Mouse (Mus musculus) heart, embryonic 11.5 days (tissue): ENCODE measurements around the gene Smarcad1. TPM values are rescaled to one million over a fixed set of nuclear protein-coding genes. Genes with fewer than 3 reads are reported as not detected.

Experiments
- ATAC-seq: fragments of 200-750 bp; cut with Nextera tagmentation; replicated peaks from 2 replicates; pipeline ENCODE4 v1.8.0; 2017; ENCODE audit warnings: moderate library complexity; ENCODE audit not compliant: insufficient number of reproducible peaks, low FRiP score, low TSS enrichment
- H3K27ac ChIP-seq: fragments of 300-500 bp; sonication (generic); 2 replicates; pipeline ENCODE4 v1.5.1; 2014; ENCODE audit warnings: mild to moderate bottlenecking, low read depth, low read length
- H3K27me3 ChIP-seq: fragments of 300-500 bp; sonication (generic); 2 replicates; pipeline ENCODE4 v1.6.1; 2014; ENCODE audit warnings: mild to moderate bottlenecking, low read length, mixed read lengths; ENCODE audit not compliant: control insufficient read depth, insufficient read depth
- H3K36me3 ChIP-seq: fragments of 300-500 bp; sonication (generic); 2 replicates; pipeline ENCODE4 v1.6.1; 2014; ENCODE audit warnings: mild to moderate bottlenecking, low read length, moderate library complexity, mixed read lengths; ENCODE audit not compliant: control insufficient read depth, insufficient read depth
- H3K4me1 ChIP-seq: fragments of 300-500 bp; sonication (generic); 2 replicates; pipeline ENCODE4 v1.6.1; 2014; ENCODE audit warnings: low read length; ENCODE audit not compliant: control insufficient read depth, insufficient read depth
- H3K4me2 ChIP-seq: fragments of 300-500 bp; sonication (generic); 2 replicates; pipeline ENCODE4 v1.6.1; 2014; ENCODE audit warnings: mild to moderate bottlenecking, moderate library complexity
- H3K4me3 ChIP-seq: fragments of 300-500 bp; sonication (generic); 2 replicates; pipeline ENCODE4 v1.5.1; 2014; ENCODE audit warnings: low read depth, low read length
- H3K9ac ChIP-seq: fragments of 300-500 bp; sonication (generic); 2 replicates; pipeline ENCODE4 v1.6.1; 2014; ENCODE audit warnings: mild to moderate bottlenecking, low read depth, low read length, moderate library complexity
- H3K9me3 ChIP-seq: fragments of 300-500 bp; sonication (generic); replicated peaks from 2 replicates; pipeline ENCODE4 v1.6.1; 2016; ENCODE audit warnings: low read length; ENCODE audit not compliant: control insufficient read depth
- WGBS: fragments of 180-500 bp; shearing (Covaris S2); extraction: QIAGEN DNeasy Blood & Tissue Kit; methylation state at CpG from one replicate; pipeline ENCODE4 v1.1.7; 2014; ENCODE audit not compliant: insufficient replicate concordance; 5-methylcytosine and 5-hydroxymethylcytosine counted together
- polyA plus RNA-seq: library from polyadenylated mRNA; unstranded; fragments of >200 nt; fragmentation: Nextera tagmentation; extraction: Ambion mirVana; gene quantifications from 2 replicates; pipeline ENCODE4 v1.2.1, GENCODE M21; 2014

Smarcad1 gene
- polyA plus RNA-seq, 1 experiment from 2014 or later: 68.1 TPM

DNA sequence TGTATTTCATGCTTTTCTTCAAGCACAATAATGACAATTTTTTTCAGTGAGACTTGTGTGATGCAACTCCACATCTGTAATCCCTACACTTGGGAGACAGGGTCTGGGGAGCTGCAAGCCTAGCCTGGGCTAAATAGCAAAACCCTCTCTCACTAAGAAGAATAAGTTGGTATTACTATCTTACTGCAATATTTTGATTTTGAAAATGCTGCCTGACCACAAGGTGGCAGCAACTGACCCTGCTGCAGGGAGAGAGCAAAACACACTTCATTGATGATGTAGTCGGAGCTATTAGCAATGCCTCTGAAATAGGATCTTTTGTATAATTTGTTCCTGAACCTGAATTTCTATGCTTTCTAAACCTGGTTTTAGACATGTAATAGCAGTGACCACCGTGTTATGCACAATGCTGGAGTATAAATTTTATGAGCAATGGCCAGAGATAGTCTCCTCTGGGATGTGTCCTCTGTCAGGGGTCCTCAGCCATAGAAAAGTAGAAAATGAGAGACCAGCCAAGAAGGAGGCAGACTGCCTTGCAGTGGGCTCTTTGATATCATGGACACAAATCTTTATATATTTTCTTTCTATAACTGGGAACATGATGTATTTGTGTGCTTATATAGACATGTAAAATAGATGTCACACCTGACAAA lies 83.8 kb downstream of the Smarcad1 start:
- Histone ChIP-seq H3K36me3 (no peaks in the 10 kb centered on the region), H3K27ac (no peak overlapping the region), H3K9ac (no peak overlapping the region), H3K27me3 (no peaks in the 10 kb centered on the region), H3K4me2 (no peak overlapping the region), H3K4me1 (no peaks in the 10 kb centered on the region), H3K9me3 (no peaks in the 10 kb centered on the region), H3K4me3 (no peak overlapping the region)
- ATAC-seq: no peak; the same call in 1 of the 2 replicates
- WGBS: 20% methylated on average over 2 of the region's 2 CpGs

DNA sequence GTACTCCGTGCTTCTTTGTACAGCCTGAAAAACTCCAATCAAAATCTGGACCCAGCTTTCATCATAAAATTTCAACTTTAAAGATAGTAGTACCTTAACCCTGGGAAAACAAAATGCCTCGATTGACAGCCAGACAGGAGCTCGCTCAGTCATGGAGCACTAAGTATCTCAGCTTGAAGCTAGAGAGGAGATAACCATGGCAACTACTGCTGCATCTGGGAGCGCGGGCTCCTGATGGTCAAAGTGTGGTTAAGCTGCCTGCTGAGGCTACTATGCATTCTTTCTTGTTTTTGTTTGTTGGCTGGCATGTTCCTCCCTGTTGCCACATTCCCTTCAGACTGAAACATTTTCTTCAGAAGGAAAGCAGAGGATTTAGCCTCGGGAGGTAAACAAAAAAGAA lies 90.0 kb downstream of the Smarcad1 start:
- Histone ChIP-seq H3K9me3 (no peaks in the 10 kb centered on the region), H3K4me3 (no peak overlapping the region), H3K4me1 (no peaks in the 10 kb centered on the region), H3K9ac (no peak overlapping the region), H3K27me3 (no peaks in the 10 kb centered on the region), H3K36me3 (no peaks in the 10 kb centered on the region), H3K27ac (no peak overlapping the region), H3K4me2 (no peak overlapping the region)
- ATAC-seq: no peak
- WGBS: 62% methylated on average over 6 of the region's 6 CpGs

DNA sequence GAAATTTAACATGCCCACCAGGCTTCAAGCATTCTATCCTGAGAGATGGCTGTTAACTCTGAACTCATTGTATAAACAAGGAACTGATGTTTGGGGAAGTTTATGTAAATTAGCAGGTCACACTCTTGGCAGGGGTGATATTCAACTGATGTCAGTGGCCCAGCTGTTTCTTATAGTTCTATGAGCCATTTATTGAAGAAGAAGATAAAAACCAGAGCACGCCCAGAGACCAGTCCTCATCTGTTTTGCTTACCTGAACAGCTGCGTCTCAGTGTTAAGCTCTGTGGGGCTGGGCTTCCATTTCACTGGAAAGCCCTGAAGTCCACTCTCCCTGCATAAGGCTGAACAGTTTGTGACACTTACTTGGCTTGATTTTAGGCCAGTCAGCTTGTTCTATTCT lies 95.4 kb downstream of the Smarcad1 start:
- no peaks in the 10 kb centered on the region for H3K27me3 ChIP-seq
- H3K4me2 ChIP-seq: no peak overlapping the region
- H3K27ac ChIP-seq: no peak overlapping the region
- no peak overlapping the region for H3K9ac ChIP-seq
- no peaks in the 10 kb centered on the region for H3K36me3 ChIP-seq
- no peaks in the 10 kb centered on the region for H3K9me3 ChIP-seq
- no peaks in the 10 kb centered on the region for H3K4me1 ChIP-seq
- H3K4me3 ChIP-seq: no peak overlapping the region
- 63% methylated on average over 2 of the region's 2 CpGs for WGBS
- ATAC-seq: no peak

DNA sequence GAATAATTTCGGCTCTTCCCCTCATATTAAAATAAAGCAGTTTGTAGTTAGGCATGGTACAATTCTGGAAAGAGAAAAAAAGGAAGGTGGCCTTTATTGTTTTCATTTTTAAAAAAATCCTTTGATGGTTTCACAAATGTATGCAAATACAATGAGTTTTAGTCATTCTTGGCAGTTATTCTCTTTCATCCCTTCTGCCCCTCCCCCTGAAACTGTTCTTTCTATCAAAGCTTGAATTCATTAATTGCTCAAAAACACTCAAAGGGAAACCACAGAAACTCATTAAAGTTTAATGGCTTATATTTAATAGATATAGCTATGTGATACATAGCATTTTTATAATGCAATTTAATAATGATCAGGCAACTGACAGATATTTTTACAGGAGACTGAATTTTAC lies 95.9 kb downstream of the Smarcad1 start:
- Histone ChIP-seq H3K4me3 (no peak overlapping the region), H3K4me1 (no peaks in the 10 kb centered on the region), H3K36me3 (no peaks in the 10 kb centered on the region), H3K4me2 (no peak overlapping the region), H3K27me3 (no peaks in the 10 kb centered on the region), H3K27ac (no peak overlapping the region), H3K9ac (no peak overlapping the region), H3K9me3 (no peaks in the 10 kb centered on the region)
- 87% methylated on average over 1 of the region's 1 CpGs for WGBS
- no peak for ATAC-seq

DNA sequence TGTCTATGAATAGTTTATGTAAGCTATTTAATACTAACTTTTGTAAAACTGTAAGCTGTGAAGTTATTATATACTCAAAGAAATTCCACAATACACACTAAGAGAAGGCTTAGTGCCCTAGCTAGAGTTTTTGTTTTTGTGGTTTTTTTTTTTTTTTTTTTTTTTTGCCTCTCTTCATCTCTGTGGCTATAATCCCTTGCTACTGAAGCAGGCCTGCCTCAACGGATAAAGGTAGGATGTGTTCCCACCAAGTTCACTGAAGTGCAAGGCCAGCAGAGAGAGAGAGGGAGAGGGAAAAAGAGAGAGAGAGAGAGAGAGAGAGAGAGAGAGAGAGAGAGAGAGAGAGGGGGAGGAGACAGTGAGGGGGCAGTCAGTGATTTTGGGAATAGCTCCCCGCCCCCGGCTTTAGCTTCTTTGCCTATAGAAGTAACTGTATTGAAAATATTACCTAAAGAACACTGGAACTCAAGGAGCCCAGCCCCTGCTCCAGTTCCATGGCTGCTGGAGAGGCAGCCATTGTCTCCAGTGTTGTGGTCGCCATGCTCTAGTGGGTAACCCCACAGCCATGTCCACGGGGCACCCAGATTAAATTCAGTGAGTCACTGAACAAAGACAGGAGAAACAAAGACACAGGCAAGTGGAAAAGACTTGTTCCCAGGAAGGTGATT lies 97.8 kb downstream of the Smarcad1 start:
- H3K9me3 ChIP-seq: no peaks in the 10 kb centered on the region
- H3K27me3 ChIP-seq: no peaks in the 10 kb centered on the region
- no peaks in the 10 kb centered on the region for H3K36me3 ChIP-seq
- 70% methylated on average over 5 of the region's 5 CpGs for WGBS
- ATAC-seq: no peak
- no peak overlapping the region for H3K9ac ChIP-seq
- H3K4me2 ChIP-seq: no peak overlapping the region
- no peak overlapping the region for H3K4me3 ChIP-seq
- no peaks in the 10 kb centered on the region for H3K4me1 ChIP-seq
- H3K27ac ChIP-seq: no peak overlapping the region

DNA sequence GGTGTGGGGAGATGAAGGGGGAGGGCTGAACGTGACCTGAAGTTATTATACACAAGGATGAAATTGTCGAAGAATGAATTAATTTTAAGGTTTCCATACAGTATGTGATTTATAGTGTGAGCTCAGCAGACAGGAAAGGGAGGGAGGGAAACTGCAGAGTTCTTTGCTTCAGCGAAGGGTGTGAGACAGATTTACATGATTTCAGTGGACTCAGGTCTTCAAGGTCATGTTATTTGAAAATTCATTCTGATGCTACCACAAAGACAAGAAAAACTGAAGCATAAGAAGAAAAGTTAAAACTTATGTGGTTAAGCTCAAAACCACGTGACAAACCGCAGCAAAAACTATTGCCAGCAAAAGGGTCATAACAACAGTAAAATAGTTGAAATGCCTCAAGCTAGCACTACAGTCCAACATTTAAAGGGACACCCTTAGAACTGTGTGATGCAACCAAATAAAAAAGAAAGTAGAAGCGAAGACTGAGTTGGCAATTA lies 98.4 kb downstream of the Smarcad1 start:
- H3K9me3 ChIP-seq: no peaks in the 10 kb centered on the region
- H3K4me3 ChIP-seq: no peak overlapping the region
- H3K27me3 ChIP-seq: no peaks in the 10 kb centered on the region
- no peaks in the 10 kb centered on the region for H3K4me1 ChIP-seq
- WGBS: 78% methylated on average over 6 of the region's 6 CpGs
- no peaks in the 10 kb centered on the region for H3K36me3 ChIP-seq
- no peak overlapping the region for H3K9ac ChIP-seq
- no peak for ATAC-seq
- H3K4me2 ChIP-seq: no peak overlapping the region
- H3K27ac ChIP-seq: no peak overlapping the region

DNA sequence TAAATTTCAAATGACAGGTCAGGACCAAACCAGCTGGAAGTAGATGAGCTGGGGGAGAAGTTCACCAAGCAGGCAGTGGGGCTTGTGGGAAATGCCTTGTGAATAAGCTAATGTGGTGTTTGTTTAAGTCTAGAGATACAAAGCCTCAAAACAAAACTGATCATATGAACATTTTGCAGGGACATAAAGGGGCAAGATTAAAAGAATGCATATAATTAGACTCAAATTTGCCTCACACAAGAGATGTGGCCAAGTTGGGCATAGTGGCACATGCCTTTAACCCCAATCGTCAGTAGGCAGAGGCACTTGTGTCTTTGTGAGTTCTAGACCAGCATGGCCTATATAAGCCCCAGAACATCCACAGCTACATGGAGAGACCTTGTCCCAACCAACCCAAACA lies 99.9 kb downstream of the Smarcad1 start:
- no peak for ATAC-seq
- no peak overlapping the region for H3K9ac ChIP-seq
- WGBS: 79% methylated on average over 1 of the region's 1 CpGs

DNA sequence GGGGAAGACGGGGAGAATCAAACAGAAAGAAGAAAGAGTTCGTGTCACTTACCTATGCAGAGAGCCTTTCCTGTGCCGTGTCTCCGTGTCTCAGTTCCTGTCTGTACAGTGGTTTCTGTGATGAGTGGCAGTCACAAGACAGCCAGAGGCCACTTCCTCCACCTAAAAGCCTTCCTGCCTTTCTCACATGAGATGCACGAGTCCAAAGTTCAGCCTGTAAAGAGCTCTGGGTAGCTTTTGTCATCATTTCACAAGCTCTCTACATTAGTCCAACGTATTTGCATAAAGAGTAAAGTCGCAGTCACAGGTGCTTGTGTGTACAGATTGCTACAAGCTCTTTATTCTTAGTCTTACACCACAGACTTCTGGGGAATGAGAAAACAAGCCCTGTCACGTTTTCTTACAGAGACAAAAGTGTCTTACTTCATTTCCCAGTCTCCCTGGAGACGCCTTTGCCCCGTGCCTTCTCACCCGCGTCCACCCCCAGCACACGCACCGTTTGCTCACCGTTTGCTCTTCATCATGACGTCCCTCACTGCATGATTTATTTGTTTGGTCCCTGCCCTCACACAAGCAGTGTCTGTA lies 102.3 kb downstream of the Smarcad1 start, which contains the start of gene Hpgds:
Gene Hpgds (minus strand): TSS at position 288 of the 585 bp plus-strand sequence.
- no peaks in the 10 kb centered on the region for H3K9me3 ChIP-seq
- WGBS: 66% methylated on average over 16 of the region's 16 CpGs
- no peak within 1 kb of the TSS for H3K4me3 ChIP-seq
- no peak within 1 kb of the TSS for H3K27ac ChIP-seq
- no peaks in the 10 kb centered on the region for H3K27me3 ChIP-seq
- no peak within 1 kb of the TSS for H3K4me2 ChIP-seq
- no peaks in the 10 kb centered on the region for H3K4me1 ChIP-seq
- no peak within 1 kb of the TSS for H3K9ac ChIP-seq
- ATAC-seq: no peak
- no peaks in the 10 kb centered on the region for H3K36me3 ChIP-seq

More for the DNA sequence above, 99.9 kb downstream of the Smarcad1 start:
- Histone ChIP-seq H3K4me1 (no peaks in the 10 kb centered on the region), H3K4me3 (no peak overlapping the region), H3K9me3 (no peaks in the 10 kb centered on the region), H3K36me3 (no peaks in the 10 kb centered on the region), H3K27ac (no peak overlapping the region), H3K27me3 (no peaks in the 10 kb centered on the region), H3K4me2 (no peak overlapping the region)
